Mouse (Mus musculus): ENCODE data around the gene Cblc.

- no peak for TF ChIP-seq CTCF (conservative IDR thresholded peaks at IDR 0.05; ENCODE audit: low read length)
- no peak for TF ChIP-seq NANOG (IDR thresholded peaks at IDR 0.05; ENCODE audit: borderline replicate concordance, low read length)
- TF ChIP-seq POU5F1 (IDR thresholded peaks at IDR 0.05; ENCODE audit: borderline replicate concordance, low read length) = no peak
Observed at GRCm38 (mm10) chr7:19813161-19813560, 16.6 kb upstream of the Cblc start.

Measured in E14TG2a.4 (cell line).